Mouse (Mus musculus): Measurements from ENCODE around the gene Ajm1.
A peak's percentile ranks its signal among the peaks of the same experiment; 100 is the strongest.

Gene Ajm1

GRCm38 (mm10) chr2:25583571-25583970, 2.0 kb upstream of the Ajm1 start:
- DNase-seq (ENCODE audit: extremely low spot score) = no peak

GRCm38 (mm10) chr2:25583120-25583481, 1.5 kb upstream of the Ajm1 start:
- DNase-seq (ENCODE audit: extremely low spot score) = no peak

GRCm38 (mm10) chr2:25582466-25583119, 1.0 kb upstream of the Ajm1 start:
- DNase-seq (ENCODE audit: extremely low spot score) = no peak

- DNase-seq (ENCODE audit: extremely low spot score) = no peak
Observed at GRCm38 (mm10) chr2:25581901-25582301, 344 bp upstream of the Ajm1 start.

GRCm38 (mm10) chr2:25580621-25581101, 896 bp downstream of the Ajm1 start:
- DNase-seq (ENCODE audit: extremely low spot score) = no peak

- DNase-seq (ENCODE audit: extremely low spot score) = peak; percentile 48
Observed at GRCm38 (mm10) chr2:25579737-25580460, 1.7 kb downstream of the Ajm1 start.

GRCm38 (mm10) chr2:25578796-25579736, 2.5 kb downstream of the Ajm1 start:
- DNase-seq (ENCODE audit: extremely low spot score) = peak; percentile 32

GRCm38 (mm10) chr2:25577951-25578795, 3.4 kb downstream of the Ajm1 start:
- DNase-seq (ENCODE audit: extremely low spot score) = peak; percentile 63

- DNase-seq (ENCODE audit: extremely low spot score) = no peak
Observed at GRCm38 (mm10) chr2:25576965-25577891, 4.3 kb downstream of the Ajm1 start.

GRCm38 (mm10) chr2:25576028-25576850, 5.3 kb downstream of the Ajm1 start:
- DNase-seq (ENCODE audit: extremely low spot score) = no peak

- no peak for DNase-seq (ENCODE audit: extremely low spot score)
Observed at GRCm38 (mm10) chr2:25575432-25576027, 6.0 kb downstream of the Ajm1 start.

GRCm38 (mm10) chr2:25574579-25575431, 6.8 kb downstream of the Ajm1 start, which contains the start of the genes Mamdc4 and Phpt1:
Gene Mamdc4 (minus strand): TSS chr2:25574845.
Gene Phpt1 (minus strand): TSS chr2:25575224.
- peak; percentile 95 for DNase-seq (ENCODE audit: extremely low spot score)

GRCm38 (mm10) chr2:25574136-25574535, 7.4 kb downstream of the Ajm1 start:
- no peak for DNase-seq (ENCODE audit: extremely low spot score)

GRCm38 (mm10) chr2:25573068-25573467, 8.5 kb downstream of the Ajm1 start:
- DNase-seq (ENCODE audit: extremely low spot score) = no peak

- DNase-seq (ENCODE audit: extremely low spot score) = no peak
Observed at GRCm38 (mm10) chr2:25571221-25571620, 10.3 kb downstream of the Ajm1 start.

- DNase-seq (ENCODE audit: extremely low spot score) = no peak
Observed at GRCm38 (mm10) chr2:25569323-25569722, 12.2 kb downstream of the Ajm1 start.

- DNase-seq (ENCODE audit: extremely low spot score) = no peak
Observed at GRCm38 (mm10) chr2:25568473-25569019, 13.0 kb downstream of the Ajm1 start.

Measured in embryo, embryonic 9.5 days (tissue).